Comparison of ENCODE assay signal across 6 mouse cellular contexts in genomic region chr10:83284916-83285315, GRCm38 (mm10).
"Had no signal": no experiment of that assay in that cellular context is flagged by ENCODE, and none has a peak within 500 bp of the region (broad histone marks: within the 10 kb centered on the region; RNA-seq: fewer than 3 reads in every experiment).

No protein-coding gene starts in this region.

- DNase-seq: kidney, postnatal 10 days; lung, adult 2 months; lung, postnatal 36 days; midbrain, embryonic 14.5 days; thymus, adult 2 months; thymus, postnatal 25 days had no signal
